Mouse (Mus musculus): ENCODE results near the gene Eme1.

GRCm38 (mm10) chr11:94620766-94621457, 32.9 kb downstream of the Eme1 start:
- TF ChIP-seq CTCF (IDR thresholded peaks at IDR 0.05; ENCODE audit: low read depth, low read length): no peak
- TF ChIP-seq POLR2A (IDR thresholded peaks at IDR 0.05; ENCODE audit: borderline replicate concordance, low read depth, low read length): no peak
